Mouse (Mus musculus) heart, embryonic 11.5 days (tissue): ENCODE measurements at regions not wholly inside any gene's neighbourhood (a gene's known extent, or its start where the extent isn't known, plus 50 kb on each side); places are given as distances from the start of the nearest gene placed in this dataset.
A peak's percentile ranks its signal among the peaks of the same experiment; 100 is the strongest.

Experiments used
- ATAC-seq: fragments of 200-750 bp; cut with Nextera tagmentation; replicated peaks from 2 replicates; pipeline ENCODE4 v1.8.0; 2017; ENCODE audit warnings: moderate library complexity; ENCODE audit not compliant: insufficient number of reproducible peaks, low FRiP score, low TSS enrichment
- H3K27ac ChIP-seq: fragments of 300-500 bp; sonication (generic); 2 replicates; pipeline ENCODE4 v1.5.1; 2014; ENCODE audit warnings: mild to moderate bottlenecking, low read depth, low read length
- H3K27me3 ChIP-seq: fragments of 300-500 bp; sonication (generic); 2 replicates; pipeline ENCODE4 v1.6.1; 2014; ENCODE audit warnings: mild to moderate bottlenecking, low read length, mixed read lengths; ENCODE audit not compliant: control insufficient read depth, insufficient read depth
- H3K36me3 ChIP-seq: fragments of 300-500 bp; sonication (generic); 2 replicates; pipeline ENCODE4 v1.6.1; 2014; ENCODE audit warnings: mild to moderate bottlenecking, low read length, moderate library complexity, mixed read lengths; ENCODE audit not compliant: control insufficient read depth, insufficient read depth
- H3K4me1 ChIP-seq: fragments of 300-500 bp; sonication (generic); 2 replicates; pipeline ENCODE4 v1.6.1; 2014; ENCODE audit warnings: low read length; ENCODE audit not compliant: control insufficient read depth, insufficient read depth
- H3K4me2 ChIP-seq: fragments of 300-500 bp; sonication (generic); 2 replicates; pipeline ENCODE4 v1.6.1; 2014; ENCODE audit warnings: mild to moderate bottlenecking, moderate library complexity
- H3K4me3 ChIP-seq: fragments of 300-500 bp; sonication (generic); 2 replicates; pipeline ENCODE4 v1.5.1; 2014; ENCODE audit warnings: low read depth, low read length
- H3K9ac ChIP-seq: fragments of 300-500 bp; sonication (generic); 2 replicates; pipeline ENCODE4 v1.6.1; 2014; ENCODE audit warnings: mild to moderate bottlenecking, low read depth, low read length, moderate library complexity
- H3K9me3 ChIP-seq: fragments of 300-500 bp; sonication (generic); replicated peaks from 2 replicates; pipeline ENCODE4 v1.6.1; 2016; ENCODE audit warnings: low read length; ENCODE audit not compliant: control insufficient read depth
- WGBS: fragments of 180-500 bp; shearing (Covaris S2); extraction: QIAGEN DNeasy Blood & Tissue Kit; methylation state at CpG from one replicate; pipeline ENCODE4 v1.1.7; 2014; ENCODE audit not compliant: insufficient replicate concordance; 5-methylcytosine and 5-hydroxymethylcytosine counted together

DNA sequence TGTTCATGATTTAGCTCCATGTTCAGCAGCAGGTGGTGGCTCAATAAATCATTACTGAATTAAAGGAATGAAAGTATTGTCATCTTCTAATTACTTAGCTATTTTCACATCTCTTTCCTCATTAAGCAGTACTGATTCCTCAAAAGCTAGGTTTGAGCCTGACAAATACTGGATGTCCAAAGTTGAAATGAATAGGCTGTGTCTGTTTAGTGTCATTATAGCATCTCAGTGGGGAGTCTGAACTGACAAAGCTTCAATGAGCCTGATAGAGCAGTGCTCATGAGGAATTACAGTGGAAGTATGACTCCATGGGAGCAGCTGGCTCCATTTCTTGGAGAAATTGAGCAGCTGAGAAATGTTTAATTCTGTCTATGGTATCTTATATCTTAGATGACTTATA is 1646.7 kb upstream of the Cntnap5a start:
- no peak overlapping the region for H3K27ac ChIP-seq
- H3K36me3 ChIP-seq: no peaks in the 10 kb centered on the region
- H3K9me3 ChIP-seq: no peaks in the 10 kb centered on the region
- H3K4me3 ChIP-seq: no peak overlapping the region
- no peaks in the 10 kb centered on the region for H3K27me3 ChIP-seq
- no peak for ATAC-seq
- H3K9ac ChIP-seq: no peak overlapping the region
- H3K4me1 ChIP-seq: no peaks in the 10 kb centered on the region
- H3K4me2 ChIP-seq: no peak overlapping the region

DNA sequence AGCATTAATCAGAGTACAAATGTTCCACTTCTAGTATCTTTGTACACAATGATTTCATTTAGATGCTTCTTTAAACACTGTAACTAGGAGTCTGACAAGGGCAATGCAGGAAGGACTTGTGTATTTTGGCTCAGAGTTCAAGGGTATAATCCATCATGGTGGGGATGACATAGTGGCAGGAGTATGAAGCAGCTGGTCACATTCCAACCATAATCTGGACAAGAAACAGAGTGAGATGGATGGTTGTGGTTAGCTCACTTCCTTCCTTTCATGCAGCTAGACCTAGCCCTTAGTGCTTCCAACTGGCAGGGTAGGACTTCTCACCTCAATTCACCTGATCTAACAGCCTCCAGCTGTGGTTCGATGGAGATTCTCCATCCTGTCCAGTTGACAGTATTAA is 1645.2 kb upstream of the Cntnap5a start:
- no peaks in the 10 kb centered on the region for H3K9me3 ChIP-seq
- no peak overlapping the region for H3K4me3 ChIP-seq
- 61% methylated on average over 1 of the region's 1 CpGs for WGBS
- no peak overlapping the region for H3K4me2 ChIP-seq
- H3K4me1 ChIP-seq: no peaks in the 10 kb centered on the region
- H3K27ac ChIP-seq: no peak overlapping the region
- H3K36me3 ChIP-seq: no peaks in the 10 kb centered on the region
- no peaks in the 10 kb centered on the region for H3K27me3 ChIP-seq
- ATAC-seq: peak; percentile 46
- no peak overlapping the region for H3K9ac ChIP-seq

DNA sequence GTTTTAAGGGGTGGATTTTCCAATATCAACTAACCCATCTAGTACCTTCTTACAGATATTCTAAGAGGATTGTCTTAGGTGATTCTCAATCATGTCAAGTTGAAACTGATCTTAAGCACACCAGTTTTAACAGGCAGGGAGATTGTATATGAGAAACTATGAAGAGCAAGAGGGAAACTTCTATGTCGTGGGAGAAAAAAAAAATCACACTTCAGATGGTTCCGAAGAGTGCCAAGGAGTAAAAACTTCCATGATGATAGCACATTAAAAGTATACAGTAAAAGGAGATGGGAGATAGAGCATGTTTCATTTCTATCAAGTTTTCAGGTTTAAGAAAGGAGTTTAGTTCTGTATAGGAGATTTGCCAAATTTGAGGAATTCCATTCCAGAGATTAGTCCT is 1621.5 kb upstream of the Cntnap5a start:
- H3K4me3 ChIP-seq: no peak overlapping the region
- no peaks in the 10 kb centered on the region for H3K27me3 ChIP-seq
- no peak overlapping the region for H3K4me2 ChIP-seq
- no peaks in the 10 kb centered on the region for H3K36me3 ChIP-seq
- H3K27ac ChIP-seq: no peak overlapping the region
- H3K4me1 ChIP-seq: no peaks in the 10 kb centered on the region
- no peaks in the 10 kb centered on the region for H3K9me3 ChIP-seq
- no peak for ATAC-seq
- WGBS: 80% methylated on average over 2 of the region's 2 CpGs
- no peak overlapping the region for H3K9ac ChIP-seq

DNA sequence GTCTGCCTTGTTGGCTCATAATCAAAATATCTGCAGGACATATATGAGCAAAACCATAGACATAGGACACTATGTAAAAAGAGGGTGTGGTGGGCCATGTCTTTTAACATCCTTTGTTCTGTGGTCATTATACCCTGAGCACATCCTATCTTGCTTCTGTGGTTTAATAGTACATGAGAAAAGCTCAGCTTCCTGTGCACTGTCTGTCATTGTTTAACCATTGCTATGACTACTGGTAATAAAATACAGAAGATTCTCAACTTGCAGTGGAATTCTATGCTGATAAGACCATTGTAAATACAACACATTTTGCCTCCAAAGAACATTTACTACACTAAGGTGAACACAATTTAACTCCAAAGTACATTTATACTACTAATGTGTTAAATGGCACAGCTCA is 1610.0 kb upstream of the Cntnap5a start:
- no peak for ATAC-seq
- H3K36me3 ChIP-seq: no peaks in the 10 kb centered on the region
- H3K4me3 ChIP-seq: no peak overlapping the region
- H3K4me1 ChIP-seq: no peaks in the 10 kb centered on the region
- H3K9me3 ChIP-seq: no peaks in the 10 kb centered on the region
- H3K9ac ChIP-seq: no peak overlapping the region
- H3K27ac ChIP-seq: no peak overlapping the region
- no peaks in the 10 kb centered on the region for H3K27me3 ChIP-seq
- H3K4me2 ChIP-seq: no peak overlapping the region
